Comparison of ENCODE assay signal across 7 mouse cellular contexts in genomic region chr8:119575366-119575726, GRCm38 (mm10). TPM values are rescaled to one million over a fixed set of nuclear protein-coding genes. Genes with fewer than 3 reads are reported as not detected.
DNase-seq lines count a peak whose midpoint lies in the region; ATAC-seq lines count a peak whose summit lies in the region.

No protein-coding gene starts in this region.

- H3K27ac ChIP-seq in lung, embryonic 16.5 days (ENCODE audit: low read length): no peak overlapping the region
- peak overlapping the region; percentile 93; the same call in 1 of the 2 replicates for H3K27ac ChIP-seq in forebrain, embryonic 10.5 days
- no peak overlapping the region for H3K27ac ChIP-seq in limb, embryonic 12.5 days
- no peak overlapping the region for H3K27ac ChIP-seq in stomach, embryonic 14.5 days (ENCODE audit: low read length)

- WGBS in lung, embryonic 16.5 days: 2% methylated on average over 16 of the region's 16 CpGs
- WGBS in forebrain, embryonic 10.5 days: 3% methylated on average over 16 of the region's 16 CpGs
- WGBS in limb, embryonic 12.5 days: 3% methylated on average over 16 of the region's 16 CpGs
- 3% methylated on average over 16 of the region's 16 CpGs for WGBS in stomach, embryonic 14.5 days

- peaks cover 12% of the 10 kb centered on the region for H3K27me3 ChIP-seq in lung, embryonic 16.5 days (ENCODE audit: control insufficient read depth, insufficient read depth, low read depth, low read length)
- peaks cover 60% of the 10 kb centered on the region for H3K27me3 ChIP-seq in forebrain, embryonic 10.5 days (ENCODE audit: poor library complexity, severe bottlenecking)
- peaks cover 67% of the 10 kb centered on the region for H3K27me3 ChIP-seq in limb, embryonic 12.5 days
- H3K27me3 ChIP-seq in stomach, embryonic 14.5 days (ENCODE audit: control insufficient read depth, insufficient read depth, low read length): no peaks in the 10 kb centered on the region

- H3K4me2 ChIP-seq in lung, embryonic 16.5 days (ENCODE audit: low read depth, low read length): peak overlapping the region; percentile 98
- H3K4me2 ChIP-seq in limb, embryonic 12.5 days: peak overlapping the region; percentile 97
- peak overlapping the region; percentile 99 for H3K4me2 ChIP-seq in stomach, embryonic 14.5 days (replicated peaks; ENCODE audit: low read depth, low read length)

- DNase-seq in lung, postnatal 14 days: no peak
- DNase-seq in forebrain, embryonic 10.5 days (ENCODE audit: extremely low spot score, low spot score): no peak
- no peak for DNase-seq in right cerebral cortex, postnatal 10 days (ENCODE audit: low spot score in 2 of 2)
- DNase-seq in MN1 (ENCODE audit: low spot score): no peak

- peak; percentile 39; the same call in 1 of the 2 replicates for ATAC-seq in lung, embryonic 16.5 days (ENCODE audit: low read depth)
- ATAC-seq in limb, embryonic 12.5 days (ENCODE audit: insufficient number of reproducible peaks, insufficient read depth, low FRiP score, low TSS enrichment, low read depth): no peak
- ATAC-seq in stomach, embryonic 14.5 days (ENCODE audit: insufficient number of reproducible peaks, insufficient read depth, low FRiP score, low read depth): no peak

- peak overlapping the region; percentile 80 for H3K9ac ChIP-seq in lung, embryonic 16.5 days (ENCODE audit: low read length)
- peak overlapping the region; percentile 72 for H3K9ac ChIP-seq in limb, embryonic 12.5 days (replicated peaks)
- H3K9ac ChIP-seq in stomach, embryonic 14.5 days (replicated peaks; ENCODE audit: low read depth, low read length): peak overlapping the region; percentile 48

- H3K4me3 ChIP-seq in lung, embryonic 16.5 days (ENCODE audit: low read length): peak overlapping the region; percentile 82
- H3K4me3 ChIP-seq in forebrain, embryonic 10.5 days: peak overlapping the region; percentile 94
- H3K4me3 ChIP-seq in limb, embryonic 12.5 days (replicated peaks): peak overlapping the region; percentile 76
- peak overlapping the region; percentile 77 for H3K4me3 ChIP-seq in stomach, embryonic 14.5 days (ENCODE audit: low read depth, low read length)

- H3K9me3 ChIP-seq in lung, embryonic 16.5 days (ENCODE audit: control insufficient read depth, low read length): no peaks in the 10 kb centered on the region
- no peaks in the 10 kb centered on the region for H3K9me3 ChIP-seq in forebrain, embryonic 10.5 days
- no peaks in the 10 kb centered on the region for H3K9me3 ChIP-seq in limb, embryonic 12.5 days
- no peaks in the 10 kb centered on the region for H3K9me3 ChIP-seq in stomach, embryonic 14.5 days (ENCODE audit: control insufficient read depth, low read depth, low read length)

- H3K36me3 ChIP-seq in lung, embryonic 16.5 days (ENCODE audit: control insufficient read depth, insufficient read depth, low read length): no peaks in the 10 kb centered on the region
- H3K36me3 ChIP-seq in forebrain, embryonic 10.5 days (replicated peaks): peaks cover 6% of the 10 kb centered on the region; the same call in 1 of the 2 replicates
- H3K36me3 ChIP-seq in limb, embryonic 12.5 days: no peaks in the 10 kb centered on the region
- no peaks in the 10 kb centered on the region for H3K36me3 ChIP-seq in stomach, embryonic 14.5 days (ENCODE audit: control insufficient read depth, insufficient read depth, low read length)

- peaks cover 8% of the 10 kb centered on the region; the same call in 1 of the 2 replicates for H3K4me1 ChIP-seq in lung, embryonic 16.5 days (replicated peaks; ENCODE audit: control insufficient read depth, insufficient read depth, low read length)
- peaks cover 31% of the 10 kb centered on the region for H3K4me1 ChIP-seq in forebrain, embryonic 10.5 days
- H3K4me1 ChIP-seq in limb, embryonic 12.5 days (replicated peaks): peaks cover 11% of the 10 kb centered on the region
- H3K4me1 ChIP-seq in stomach, embryonic 14.5 days (ENCODE audit: control insufficient read depth, insufficient read depth, low read length): peaks cover 2% of the 10 kb centered on the region; the same call in 1 of the 2 replicates

RNA-seq across cellular contexts. Expression of gene Dnaaf1, which starts 0.3 kb away (rescaled TPM):
- 2.7 and 3.9 TPM in 2 replicates for polyA plus RNA-seq in lung, embryonic 16.5 days (2015; fragmentation: Nextera tagmentation; extraction: Ambion mirVana)
- 0.11 TPM in 1 of 2 replicates, not detected in the other for polyA plus RNA-seq in forebrain, embryonic 10.5 days (2016; fragmentation: Nextera tagmentation; extraction: Ambion mirVana)
- not detected in 2 replicates for polyA plus RNA-seq in limb, embryonic 12.5 days (2016; fragmentation: Nextera tagmentation; extraction: Ambion mirVana)
- polyA plus RNA-seq in stomach, embryonic 14.5 days (2014; fragmentation: Nextera tagmentation; extraction: Ambion mirVana): 0.19 TPM in 1 of 2 replicates, not detected in the other

RNA-seq across cellular contexts. Expression of gene Hsdl1, which starts 0.4 kb away (rescaled TPM):
- polyA plus RNA-seq in lung, embryonic 16.5 days (2015; fragmentation: Nextera tagmentation; extraction: Ambion mirVana): 29.1 and 30.8 TPM in 2 replicates
- 61.9 and 66.0 TPM in 2 replicates for polyA plus RNA-seq in forebrain, embryonic 10.5 days (2016; fragmentation: Nextera tagmentation; extraction: Ambion mirVana)
- polyA plus RNA-seq in limb, embryonic 12.5 days (2016; fragmentation: Nextera tagmentation; extraction: Ambion mirVana): 33.6 and 35.3 TPM in 2 replicates
- polyA plus RNA-seq in stomach, embryonic 14.5 days (2014; fragmentation: Nextera tagmentation; extraction: Ambion mirVana): 35.7 and 37.3 TPM in 2 replicates

RNA-seq across cellular contexts. Expression of gene Mbtps1, which starts 16.8 kb away (rescaled TPM):
- polyA plus RNA-seq in lung, embryonic 16.5 days (2015; fragmentation: Nextera tagmentation; extraction: Ambion mirVana): 118 and 126 TPM in 2 replicates
- polyA plus RNA-seq in forebrain, embryonic 10.5 days (2016; fragmentation: Nextera tagmentation; extraction: Ambion mirVana): 106 TPM in 2 replicates
- polyA plus RNA-seq in limb, embryonic 12.5 days (2016; fragmentation: Nextera tagmentation; extraction: Ambion mirVana): 140 and 147 TPM in 2 replicates
- polyA plus RNA-seq in stomach, embryonic 14.5 days (2014; fragmentation: Nextera tagmentation; extraction: Ambion mirVana): 115 and 126 TPM in 2 replicates

RNA-seq across cellular contexts. Expression of gene Taf1c, which starts 29.7 kb away (rescaled TPM):
- 10.6 and 10.7 TPM in 2 replicates for polyA plus RNA-seq in lung, embryonic 16.5 days (2015; fragmentation: Nextera tagmentation; extraction: Ambion mirVana)
- polyA plus RNA-seq in forebrain, embryonic 10.5 days (2016; fragmentation: Nextera tagmentation; extraction: Ambion mirVana): 17.0 and 18.5 TPM in 2 replicates
- polyA plus RNA-seq in limb, embryonic 12.5 days (2016; fragmentation: Nextera tagmentation; extraction: Ambion mirVana): 14.1 and 15.1 TPM in 2 replicates
- polyA plus RNA-seq in stomach, embryonic 14.5 days (2014; fragmentation: Nextera tagmentation; extraction: Ambion mirVana): 10.5 and 11.4 TPM in 2 replicates

RNA-seq across cellular contexts. Expression of gene Adad2, which starts 37.2 kb away (rescaled TPM):
- not detected in 2 replicates for polyA plus RNA-seq in lung, embryonic 16.5 days (2015; fragmentation: Nextera tagmentation; extraction: Ambion mirVana)
- polyA plus RNA-seq in forebrain, embryonic 10.5 days (2016; fragmentation: Nextera tagmentation; extraction: Ambion mirVana): 0.10 and 0.16 TPM in 2 replicates
- polyA plus RNA-seq in limb, embryonic 12.5 days (2016; fragmentation: Nextera tagmentation; extraction: Ambion mirVana): 0.14 and 0.41 TPM in 2 replicates
- polyA plus RNA-seq in stomach, embryonic 14.5 days (2014; fragmentation: Nextera tagmentation; extraction: Ambion mirVana): not detected in 2 replicates
